Mouse (Mus musculus): ENCODE measurements around the gene Olfr156. TPM values are rescaled to one million over a fixed set of nuclear protein-coding genes. Genes with fewer than 3 reads are reported as not detected.

Olfr156 gene
- total and polyA plus RNA-seq, 3 experiments, result not detected

GRCm38 (mm10) chr4:43771626-43772025 is 52.1 kb downstream of the Olfr156 start:
- no peaks in the 10 kb centered on the region for H3K36me3 ChIP-seq (ENCODE audit: control insufficient read depth, insufficient read depth, low read length)
- TF ChIP-seq EP300 (IDR thresholded peaks at IDR 0.05; ENCODE audit: insufficient read depth, low read depth, low read length), result no peak
- TF ChIP-seq POLR2A (IDR thresholded peaks at IDR 0.05; ENCODE audit: insufficient read depth, low read depth, low read length), result no peak
- no peak for TF ChIP-seq CTCF (IDR thresholded peaks at IDR 0.05)
- DNase-seq, result no peak
- H3K9ac ChIP-seq (ENCODE audit: low read depth, low read length), result no peak overlapping the region
- no peaks in the 10 kb centered on the region for H3K4me1 ChIP-seq (ENCODE audit: control insufficient read depth, insufficient read depth, low read length)
- no peaks in the 10 kb centered on the region for H3K27me3 ChIP-seq (ENCODE audit: control insufficient read depth, insufficient read depth, low read length)
- no peak overlapping the region for H3K27ac ChIP-seq
- WGBS, result 22% methylated on average over 6 of the region's 6 CpGs
- intact Hi-C loops (cut with DNase I), result no loop called here
- H3K79me2 ChIP-seq (replicated peaks; ENCODE audit: control insufficient read depth, insufficient read depth, low read length), result no peaks in the 10 kb centered on the region
- no peak overlapping the region for H3K4me3 ChIP-seq

- Histone ChIP-seq H3K27ac (no peak within 1 kb of the TSS), H3K36me3 (ENCODE audit: control insufficient read depth, insufficient read depth, low read length) (no peaks in the 10 kb centered on the region), H3K79me2 (replicated peaks; ENCODE audit: control insufficient read depth, insufficient read depth, low read length) (no peaks in the 10 kb centered on the region), H3K4me1 (ENCODE audit: control insufficient read depth, insufficient read depth, low read length) (no peaks in the 10 kb centered on the region), H3K27me3 (ENCODE audit: control insufficient read depth, insufficient read depth, low read length) (no peaks in the 10 kb centered on the region), H3K9ac (ENCODE audit: low read depth, low read length) (no peak within 1 kb of the TSS), H3K4me3 (no peak within 1 kb of the TSS)
- TF ChIP-seq CTCF (IDR thresholded peaks at IDR 0.05), result no peak
- no peak for TF ChIP-seq EP300 (IDR thresholded peaks at IDR 0.05; ENCODE audit: insufficient read depth, low read depth, low read length)
- no peak for TF ChIP-seq POLR2A (IDR thresholded peaks at IDR 0.05; ENCODE audit: insufficient read depth, low read depth, low read length)
- 80% methylated on average over 6 of the region's 6 CpGs for WGBS
- intact Hi-C loops (cut with DNase I), result no loop called here
- DNase-seq, result no peak
Measured at GRCm38 (mm10) chr4:43770909-43771308, 52.8 kb downstream of the Olfr156 start, which contains the start of gene Olfr159. Gene Olfr159, minus strand, starts transcription at chr4:43771009.

Other genes starting within 250 kb of the Olfr156 start
- gene Rgp1, start 245.2 kb downstream of the Olfr156 start, total RNA-seq (2021), result 10 to 100 TPM; 29.4 to 31.7 TPM
- gene Rgp1, start 245.2 kb downstream of the Olfr156 start, polyA plus RNA-seq (2012; rRNA removed), result 38.1 and 47.5 TPM in 2 replicates
- 10 to 100 TPM; 11.5 to 13.2 TPM for gene Gba2, start 245.0 kb downstream of the Olfr156 start, total RNA-seq (2021)
- gene Gba2, start 245.0 kb downstream of the Olfr156 start, polyA plus RNA-seq (2012; rRNA removed), result 18.2 and 27.4 TPM in 2 replicates
- under 1 TPM; 0.52 to 0.57 TPM for gene Msmp, start 239.4 kb downstream of the Olfr156 start, total RNA-seq (2021)
- 0.62 and 0.67 TPM in 2 replicates for gene Msmp, start 239.4 kb downstream of the Olfr156 start, polyA plus RNA-seq (2012; rRNA removed)
- 10 to 100 TPM; 35.9 to 43.4 TPM for gene Npr2, start 192.0 kb downstream of the Olfr156 start, total RNA-seq (2021)
- gene Npr2, start 192.0 kb downstream of the Olfr156 start, polyA plus RNA-seq (2012; rRNA removed), result 57.0 and 63.0 TPM in 2 replicates
- gene Spag8, start 170.3 kb downstream of the Olfr156 start, total RNA-seq (2021), result under 1 TPM in 1 of 2 experiments, not detected in 1; 0.29 TPM
- gene Spag8, start 170.3 kb downstream of the Olfr156 start, polyA plus RNA-seq (2012; rRNA removed), result 0.44 and 2.0 TPM in 2 replicates
- 100 to 1,000 TPM; 143 to 155 TPM for gene Hint2, start 167.4 kb downstream of the Olfr156 start, total RNA-seq (2021)
- gene Hint2, start 167.4 kb downstream of the Olfr156 start, polyA plus RNA-seq (2012; rRNA removed), result 165 and 201 TPM in 2 replicates
- 10 to 100 TPM; 17.9 to 18.2 TPM for gene Tmem8b, start 154.9 kb downstream of the Olfr156 start, total RNA-seq (2021)
- 21.1 and 22.2 TPM in 2 replicates for gene Tmem8b, start 154.9 kb downstream of the Olfr156 start, polyA plus RNA-seq (2012; rRNA removed)
- under 1 TPM; 0.16 to 0.43 TPM for gene Fam221b, start 154.8 kb downstream of the Olfr156 start, total RNA-seq (2021)
- 0.18 and 0.35 TPM in 2 replicates for gene Fam221b, start 154.8 kb downstream of the Olfr156 start, polyA plus RNA-seq (2012; rRNA removed)
- gene Olfr70, start 123.1 kb downstream of the Olfr156 start, total RNA-seq (2021), result not detected
- gene Olfr70, start 123.1 kb downstream of the Olfr156 start, polyA plus RNA-seq (2012; rRNA removed), result not detected in 2 replicates
- gene Olfr71, start 113.6 kb downstream of the Olfr156 start, total RNA-seq (2021), result not detected
- not detected in 2 replicates for gene Olfr71, start 113.6 kb downstream of the Olfr156 start, polyA plus RNA-seq (2012; rRNA removed)
- gene Hrct1, start 96.7 kb downstream of the Olfr156 start, total RNA-seq (2021), result 1 to 10 TPM; 4.0 to 4.7 TPM
- gene Hrct1, start 96.7 kb downstream of the Olfr156 start, polyA plus RNA-seq (2012; rRNA removed), result 8.8 and 10.7 TPM in 2 replicates
- 1 to 10 TPM; 4.4 to 4.8 TPM for gene Spaar, start 93.9 kb downstream of the Olfr156 start, total RNA-seq (2021)
- 5.2 and 7.8 TPM in 2 replicates for gene Spaar, start 93.9 kb downstream of the Olfr156 start, polyA plus RNA-seq (2012; rRNA removed)
- gene Olfr159, start 52.9 kb downstream of the Olfr156 start, total RNA-seq (2021), result not detected
- gene Olfr159, start 52.9 kb downstream of the Olfr156 start, polyA plus RNA-seq (2012; rRNA removed), result not detected in 2 replicates
- not detected for gene Olfr157, start 16.3 kb upstream of the Olfr156 start, total RNA-seq (2021)
- not detected in 2 replicates for gene Olfr157, start 16.3 kb upstream of the Olfr156 start, polyA plus RNA-seq (2012; rRNA removed)
- not detected for gene Olfr155, start 27.7 kb upstream of the Olfr156 start, total RNA-seq (2021)
- gene Olfr155, start 27.7 kb upstream of the Olfr156 start, polyA plus RNA-seq (2012; rRNA removed), result not detected in 2 replicates
- 1 to 10 TPM; 5.4 to 5.6 TPM for gene Reck, start 51.6 kb upstream of the Olfr156 start, total RNA-seq (2021)
- gene Reck, start 51.6 kb upstream of the Olfr156 start, polyA plus RNA-seq (2012; rRNA removed), result 6.4 and 9.0 TPM in 2 replicates
- 1 to 10 TPM; 2.1 to 5.3 TPM for gene Glipr2, start 133.5 kb upstream of the Olfr156 start, total RNA-seq (2021)
- gene Glipr2, start 133.5 kb upstream of the Olfr156 start, polyA plus RNA-seq (2012; rRNA removed), result 5.2 and 6.9 TPM in 2 replicates
- gene Ccin, start 159.6 kb upstream of the Olfr156 start, total RNA-seq (2021), result not detected
- 0.15 and 0.16 TPM in 2 replicates for gene Ccin, start 159.6 kb upstream of the Olfr156 start, polyA plus RNA-seq (2012; rRNA removed)
- 10 to 100 TPM; 75.8 to 78.6 TPM for gene Clta, start 180.6 kb upstream of the Olfr156 start, total RNA-seq (2021)
- gene Clta, start 180.6 kb upstream of the Olfr156 start, polyA plus RNA-seq (2012; rRNA removed), result 64.6 and 68.4 TPM in 2 replicates

Data from heart, adult 2 months (tissue).